Mouse (Mus musculus) ZHBTc4 (cell line): ENCODE measurements around the gene Gm2310.
"Not testable (repeated sequence)": the region's sequence is repeated elsewhere in the genome, so short reads cannot be mapped to it uniquely, and the experiment has no call there.

Experiments used
- DNase-seq: peaks from one replicate; pipeline ENCODE4 v3.0.0-alpha.2; 2011; ENCODE audit warnings: low read depth, low spot score

Gene Gm2310

GRCm38 (mm10) chr15:8519853-8520252 is at the start of gene Gm2310:
Gene Gm2310, minus strand, starts transcription at chr15:8519953.
- DNase-seq = not testable (repeated sequence)

- DNase-seq = peak; percentile 92
Measured at GRCm38 (mm10) chr15:8568645-8569528, 49.1 kb upstream of the Gm2310 start.

GRCm38 (mm10) chr15:8568286-8568644 is 48.5 kb upstream of the Gm2310 start:
- DNase-seq = no peak

GRCm38 (mm10) chr15:8565416-8565815 is 45.7 kb upstream of the Gm2310 start:
- DNase-seq = no peak

- no peak for DNase-seq
Measured at GRCm38 (mm10) chr15:8564331-8564730, 44.6 kb upstream of the Gm2310 start.

GRCm38 (mm10) chr15:8563423-8564194 is 43.9 kb upstream of the Gm2310 start:
- DNase-seq = no peak

GRCm38 (mm10) chr15:8562776-8563175 is 43.0 kb upstream of the Gm2310 start:
- DNase-seq = no peak

GRCm38 (mm10) chr15:8531201-8531600 is 11.4 kb upstream of the Gm2310 start:
- DNase-seq = no peak

GRCm38 (mm10) chr15:8512957-8513356 is 6.8 kb downstream of the Gm2310 start:
- DNase-seq = no peak

- no peak for DNase-seq
Measured at GRCm38 (mm10) chr15:8511861-8512260, 7.9 kb downstream of the Gm2310 start.

GRCm38 (mm10) chr15:8502431-8502830 is 17.3 kb downstream of the Gm2310 start:
- no peak for DNase-seq

GRCm38 (mm10) chr15:8485261-8485660 is 34.5 kb downstream of the Gm2310 start:
- no peak for DNase-seq

GRCm38 (mm10) chr15:8469006-8469575 is 50.7 kb downstream of the Gm2310 start:
- peak; percentile 55 for DNase-seq
